ENCODE assay signal across 18 mouse cellular contexts in the genomic region with DNA sequence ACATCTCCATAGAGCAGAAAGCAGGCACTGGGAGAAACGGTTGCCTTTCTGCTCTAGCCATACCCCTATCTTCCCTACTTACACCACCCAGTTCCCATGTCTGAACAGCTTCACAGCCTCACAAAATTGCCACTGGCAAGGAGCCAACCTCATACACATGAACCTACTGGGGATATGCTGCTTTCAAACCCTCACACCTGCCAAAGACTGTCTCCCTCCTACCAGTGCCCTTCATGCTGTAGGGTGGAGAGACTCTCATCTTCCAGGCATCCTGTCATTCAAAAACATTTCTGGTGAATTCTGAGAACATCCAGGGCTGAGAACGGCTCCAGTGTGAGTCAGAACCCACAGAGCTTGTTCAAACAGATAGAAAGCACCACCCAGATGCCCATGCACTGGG.
DNase-seq lines count a peak whose midpoint lies in the region; ATAC-seq lines count a peak whose summit lies in the region.
"Had no signal": no experiment of that assay in that cellular context is flagged by ENCODE, and none has a peak within 500 bp of the region (broad histone marks: within the 10 kb centered on the region; RNA-seq: fewer than 3 reads in every experiment).

No protein-coding gene starts in this region.

- no peaks in the 10 kb centered on the region for H3K4me1 ChIP-seq in kidney, embryonic 15.5 days
- H3K4me1 ChIP-seq: heart, embryonic 12.5 days had no signal

- H3K4me3 ChIP-seq in kidney, embryonic 15.5 days (replicated peaks): no peak overlapping the region
- H3K4me3 ChIP-seq: heart, embryonic 12.5 days had no signal

- H3K27ac ChIP-seq in kidney, embryonic 15.5 days: no peak overlapping the region

- no peak overlapping the region for H3K9ac ChIP-seq in kidney, embryonic 15.5 days
- H3K9ac ChIP-seq: heart, embryonic 12.5 days; lung, embryonic 14.5 days had no signal

- DNase-seq in cerebellum, postnatal 14 days: peak; percentile 10 to 23
- DNase-seq in cerebellum, adult 9-10 months: no peak
- peak; percentile 12 for DNase-seq in kidney, postnatal 10 days
- peak; percentile 12 for DNase-seq in left cerebral cortex, adult 11 months (ENCODE audit: low spot score)
- peak; percentile 42 for DNase-seq in right cerebral cortex, postnatal 14 days
- DNase-seq: adrenal gland, postnatal 25 days; gastrocnemius, postnatal 10 days; heart, postnatal 36 days; kidney, adult 9 months; lung, embryonic 14.5 days; spleen, adult 18-20 months; thymus, postnatal 25 days had no signal

- no peak overlapping the region for H3K4me2 ChIP-seq in kidney, embryonic 15.5 days
- H3K4me2 ChIP-seq: heart, embryonic 12.5 days; lung, embryonic 14.5 days had no signal

- H3K36me3 ChIP-seq in kidney, embryonic 15.5 days: no peaks in the 10 kb centered on the region
- H3K36me3 ChIP-seq: heart, embryonic 12.5 days had no signal

- no peaks in the 10 kb centered on the region for H3K9me3 ChIP-seq in kidney, embryonic 15.5 days (replicated peaks)
- H3K9me3 ChIP-seq: heart, embryonic 12.5 days had no signal

- no peaks in the 10 kb centered on the region for H3K27me3 ChIP-seq in kidney, embryonic 15.5 days
- H3K27me3 ChIP-seq: CH12.LX; heart, embryonic 12.5 days had no signal

- no peak for ATAC-seq in kidney, embryonic 15.5 days (replicated peaks; ENCODE audit: low FRiP score)
- ATAC-seq in activated CD4-positive, CD25-positive, alpha-beta regulatory T cell, adult 4 months: no peak
- no peak; the same call in 1 of the 2 replicates for ATAC-seq in cerebellum, adult (ENCODE audit: insufficient number of reproducible peaks, low FRiP score, low TSS enrichment)
- ATAC-seq: inflammation-experienced regulatory T-cells, adult 6 months had no signal

- 81% methylated on average over 2 of the region's 2 CpGs for WGBS in kidney, embryonic 15.5 days
